Mouse (Mus musculus): ENCODE measurements around the gene Zscan25. TPM values are rescaled to one million over a fixed set of nuclear protein-coding genes. Genes with fewer than 3 reads are reported as not detected.
"Not testable (repeated sequence)": the region's sequence is repeated elsewhere in the genome, so short reads cannot be mapped to it uniquely, and the experiment has no call there.

Gene Zscan25
- 0.44 and 0.83 TPM in 2 replicates for polyA plus RNA-seq (2015; fragmentation: Nextera tagmentation; extraction: Ambion mirVana)

DNA sequence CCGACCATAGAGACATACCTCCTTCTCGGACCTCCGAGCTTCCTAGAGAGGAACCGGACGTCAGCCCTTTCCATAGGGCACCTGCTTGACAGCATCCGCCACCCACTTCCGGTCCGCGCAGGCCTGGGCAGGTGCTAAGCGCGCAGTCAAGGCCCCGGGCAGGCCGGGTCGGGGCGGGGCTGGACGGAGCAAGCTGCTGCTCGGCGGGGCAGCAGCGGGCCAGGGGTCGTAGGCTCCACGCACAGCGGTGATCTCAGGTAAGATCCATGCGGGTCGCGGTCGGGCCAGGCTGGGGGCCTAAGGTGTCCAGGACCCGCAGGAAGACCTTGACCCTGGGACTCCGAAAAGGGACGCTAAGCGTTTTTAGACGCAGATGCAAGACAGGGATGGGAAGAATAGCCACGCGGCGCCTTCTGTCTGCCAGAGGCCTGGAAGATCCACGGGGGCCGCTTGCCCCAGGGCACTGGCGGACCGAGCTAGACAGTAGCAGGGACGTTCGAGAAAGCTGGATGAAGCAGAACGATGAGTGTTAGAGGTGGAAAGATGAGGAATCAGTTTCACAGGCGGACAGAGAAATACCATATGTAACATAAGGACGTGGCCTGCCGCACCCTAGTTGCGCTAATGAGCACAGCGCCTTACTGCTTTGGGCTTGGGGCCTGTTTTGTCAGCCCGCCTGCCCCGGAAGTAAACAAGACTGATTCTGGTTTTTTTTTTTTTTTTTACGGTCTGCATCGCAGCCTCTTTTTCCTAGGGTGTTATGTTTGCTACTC, at the start of gene Zscan25:
TSS of gene Zscan25 (plus strand) at position 130 of the 773 bp plus-strand sequence.
- H3K4me2 ChIP-seq = peak within 1 kb of the TSS; percentile 70
- peaks cover 33% of the 10 kb centered on the region for H3K36me3 ChIP-seq (ENCODE audit: poor library complexity, severe bottlenecking)
- ATAC-seq = peak; percentile 99
- no peaks in the 10 kb centered on the region for H3K27me3 ChIP-seq
- H3K27ac ChIP-seq = peak within 1 kb of the TSS; percentile 85
- no peaks in the 10 kb centered on the region for H3K9me3 ChIP-seq (replicated peaks)
- under 1% methylated on average over 50 of the region's 50 CpGs for WGBS
- peak within 1 kb of the TSS; percentile 93 for H3K4me3 ChIP-seq
- peak within 1 kb of the TSS; percentile 90 for H3K9ac ChIP-seq
- H3K4me1 ChIP-seq = peaks cover 11% of the 10 kb centered on the region

DNA sequence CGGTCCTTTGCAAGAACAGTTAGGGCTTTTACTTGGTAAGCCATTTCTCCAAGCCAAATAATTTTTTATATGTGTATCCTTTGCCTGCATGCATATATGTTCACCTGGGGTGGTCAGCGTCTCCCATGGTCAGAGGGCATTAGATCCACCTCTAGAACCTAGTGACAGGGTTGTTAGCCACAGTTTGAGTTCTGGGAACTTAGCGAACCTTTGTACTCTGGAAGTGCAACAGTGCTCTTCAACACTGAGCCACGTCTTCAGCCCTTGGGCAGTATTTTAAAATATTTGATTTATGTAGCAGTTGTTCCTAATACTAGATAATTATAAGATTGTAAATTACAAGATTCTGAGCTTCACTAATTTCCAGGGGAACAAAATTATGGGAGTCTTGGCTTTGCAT, 49.7 kb upstream of the Zscan25 start:
- H3K36me3 ChIP-seq (ENCODE audit: poor library complexity, severe bottlenecking) = peaks cover 24% of the 10 kb centered on the region
- 86% methylated on average over 4 of the region's 4 CpGs for WGBS
- ATAC-seq = no peak
- peak overlapping the region; percentile 97 for H3K4me3 ChIP-seq
- 0 out of 2 replicates have a peak, but pooled peaks cover 3% of the 10 kb centered on the region for H3K27me3 ChIP-seq
- peak overlapping the region; percentile 97; the same call in 1 of the 2 replicates for H3K9ac ChIP-seq
- peak overlapping the region; percentile 90 for H3K4me2 ChIP-seq
- H3K9me3 ChIP-seq (replicated peaks) = no peaks in the 10 kb centered on the region
- no peak overlapping the region for H3K27ac ChIP-seq
- peaks cover 18% of the 10 kb centered on the region for H3K4me1 ChIP-seq

DNA sequence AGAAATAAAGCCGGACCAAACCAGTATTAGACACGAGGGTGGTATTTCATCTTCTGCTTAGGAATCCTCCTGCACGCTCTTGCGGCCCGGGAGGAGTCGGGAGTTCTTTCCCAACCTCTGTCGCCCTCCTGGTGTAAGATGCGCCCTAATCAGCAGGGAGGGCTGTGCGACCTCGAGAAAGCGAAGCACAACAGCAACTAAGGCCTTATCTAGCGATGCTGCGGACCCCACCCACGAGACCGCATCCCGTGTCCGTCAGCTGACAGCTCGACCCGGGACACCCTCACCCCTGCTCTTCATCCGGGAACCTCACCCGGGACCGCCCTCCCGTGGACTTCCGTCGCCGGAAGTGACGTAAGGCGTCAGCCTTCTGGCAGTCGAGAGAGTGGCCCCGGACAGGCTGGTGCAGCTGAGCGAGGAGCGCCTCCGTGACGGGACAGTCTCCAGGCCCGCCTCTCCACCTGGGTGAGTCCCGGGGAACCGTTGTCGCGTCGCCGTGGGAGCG, 48.9 kb upstream of the Zscan25 start, which contains the start of gene Zfp655:
TSS of gene Zfp655 (plus strand) at position 349 of the 505 bp plus-strand sequence.
- peak within 1 kb of the TSS; percentile 97 for H3K4me3 ChIP-seq
- H3K36me3 ChIP-seq (ENCODE audit: poor library complexity, severe bottlenecking) = peaks cover 30% of the 10 kb centered on the region
- WGBS = under 1% methylated on average over 38 of the region's 42 CpGs
- peak within 1 kb of the TSS; percentile 90 for H3K4me2 ChIP-seq
- peak within 1 kb of the TSS; percentile 82 for H3K27ac ChIP-seq
- peak within 1 kb of the TSS; percentile 97 for H3K9ac ChIP-seq
- 0 out of 2 replicates have a peak, but pooled peaks cover 3% of the 10 kb centered on the region for H3K27me3 ChIP-seq
- peaks cover 18% of the 10 kb centered on the region for H3K4me1 ChIP-seq
- ATAC-seq = peak; percentile 99
- H3K9me3 ChIP-seq (replicated peaks) = no peaks in the 10 kb centered on the region

DNA sequence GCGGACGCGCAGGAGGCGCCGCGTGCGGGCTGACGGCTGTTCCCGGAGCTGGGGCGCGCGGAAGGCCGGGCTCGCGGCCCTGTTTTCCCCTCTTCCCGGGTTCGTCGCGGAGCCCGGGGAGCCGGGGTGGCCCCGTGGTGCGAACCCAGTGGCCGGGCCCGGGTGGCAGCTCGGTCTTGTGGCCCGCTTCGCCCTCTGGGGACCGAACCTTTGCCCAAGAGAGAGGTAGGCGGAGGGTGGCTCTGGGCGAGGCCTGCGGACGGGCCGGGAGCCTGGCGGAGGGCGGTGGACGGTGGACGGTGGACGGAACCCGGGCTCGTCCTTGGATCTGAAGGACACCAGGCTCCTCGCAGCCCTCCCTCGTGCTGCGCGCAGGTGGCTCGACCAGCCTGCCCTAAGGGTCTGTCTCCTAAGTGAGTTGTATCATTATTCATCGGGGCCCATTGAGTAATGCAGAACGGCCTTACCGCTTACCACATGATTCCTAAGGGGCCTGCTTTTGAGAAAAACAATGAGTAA, 48.3 kb upstream of the Zscan25 start:
- Histone ChIP-seq H3K27me3 (0 out of 2 replicates have a peak, but pooled peaks cover 3% of the 10 kb centered on the region), H3K27ac (peak overlapping the region; percentile 82), H3K4me2 (peak overlapping the region; percentile 90), H3K9me3 (replicated peaks) (no peaks in the 10 kb centered on the region), H3K9ac (peak overlapping the region; percentile 97), H3K4me3 (peak overlapping the region; percentile 97), H3K36me3 (ENCODE audit: poor library complexity, severe bottlenecking) (peaks cover 34% of the 10 kb centered on the region), H3K4me1 (peaks cover 18% of the 10 kb centered on the region)
- WGBS = under 1% methylated on average over 45 of the region's 49 CpGs
- ATAC-seq = peak; percentile 64

DNA sequence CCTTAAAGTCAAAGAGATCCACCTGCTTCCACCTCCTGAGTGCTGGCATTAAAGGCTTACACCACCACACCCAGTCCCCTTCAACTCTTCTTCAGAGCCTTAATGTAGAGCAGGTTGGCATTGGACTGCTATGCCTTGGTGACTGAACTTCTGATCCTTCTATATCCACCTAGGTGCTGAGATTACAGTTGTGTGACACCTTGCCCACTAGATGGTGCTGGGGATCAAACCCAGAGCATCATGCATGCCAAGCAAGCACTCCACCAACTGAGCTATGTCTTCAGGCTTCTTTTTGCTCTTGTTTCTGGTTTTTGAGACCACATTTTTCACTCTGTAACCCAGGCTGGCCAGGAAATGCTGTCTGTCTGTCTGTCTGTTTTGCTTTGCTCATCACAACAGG, 45.7 kb upstream of the Zscan25 start:
- no peak for ATAC-seq
- no peak overlapping the region for H3K27ac ChIP-seq
- peaks cover 51% of the 10 kb centered on the region for H3K36me3 ChIP-seq (ENCODE audit: poor library complexity, severe bottlenecking)

DNA sequence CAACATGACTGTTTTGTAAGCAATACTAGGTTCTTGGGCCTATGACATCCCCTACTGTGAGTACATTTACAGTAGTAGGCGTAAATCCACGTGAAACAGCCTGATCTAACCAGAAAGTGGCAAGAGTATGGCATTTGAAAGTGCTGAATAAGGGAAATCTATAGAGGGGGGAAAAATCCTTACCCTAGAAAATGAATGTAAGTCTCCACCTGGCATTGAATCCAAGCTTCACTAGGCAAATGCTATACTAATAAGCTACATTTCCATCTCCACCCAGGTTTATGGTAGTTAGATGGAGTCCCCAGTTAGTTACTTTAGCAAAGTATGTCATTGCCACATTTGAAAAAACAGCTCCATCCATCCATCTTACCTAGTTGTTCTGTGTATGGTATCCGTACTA, 30.8 kb upstream of the Zscan25 start:
- H3K4me1 ChIP-seq = no peaks in the 10 kb centered on the region
- WGBS = 91% methylated on average over 3 of the region's 3 CpGs
- no peak for ATAC-seq
- no peaks in the 10 kb centered on the region for H3K9me3 ChIP-seq (replicated peaks)
- H3K27ac ChIP-seq = no peak overlapping the region
- H3K4me3 ChIP-seq = no peak overlapping the region
- no peak overlapping the region for H3K9ac ChIP-seq
- H3K27me3 ChIP-seq = no peaks in the 10 kb centered on the region
- H3K36me3 ChIP-seq (ENCODE audit: poor library complexity, severe bottlenecking) = peaks cover 65% of the 10 kb centered on the region
- H3K4me2 ChIP-seq = no peak overlapping the region

More for the DNA sequence above, 45.7 kb upstream of the Zscan25 start:
- H3K4me3 ChIP-seq = no peak overlapping the region
- no peaks in the 10 kb centered on the region for H3K9me3 ChIP-seq (replicated peaks)
- H3K9ac ChIP-seq = no peak overlapping the region
- no peaks in the 10 kb centered on the region for H3K27me3 ChIP-seq
- H3K4me2 ChIP-seq = no peak overlapping the region
- peaks cover 18% of the 10 kb centered on the region for H3K4me1 ChIP-seq

DNA sequence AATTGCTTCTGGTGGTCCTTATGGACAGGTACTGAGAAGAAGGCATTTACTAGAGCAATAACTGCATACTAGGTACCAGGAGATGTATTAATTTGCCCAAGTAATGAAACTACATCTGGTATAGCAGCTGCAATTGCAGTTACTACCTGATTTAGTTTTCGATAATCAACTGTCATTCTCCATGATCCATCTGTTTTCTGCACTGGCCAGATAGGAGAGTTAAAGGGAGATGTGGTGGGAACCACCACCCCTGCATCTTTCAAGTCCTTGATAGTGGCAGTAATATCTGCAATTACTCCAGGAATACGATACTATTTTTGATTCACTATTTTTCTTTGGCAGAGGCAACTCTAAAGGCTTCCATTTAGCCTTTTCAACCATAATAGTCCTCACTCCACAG, 6.7 kb upstream of the Zscan25 start:
- not testable (repeated sequence) for H3K9me3 ChIP-seq (replicated peaks); H3K36me3 ChIP-seq (ENCODE audit: poor library complexity, severe bottlenecking); H3K4me3 ChIP-seq; H3K4me2 ChIP-seq; ATAC-seq; H3K9ac ChIP-seq; H3K4me1 ChIP-seq; H3K27ac ChIP-seq; H3K27me3 ChIP-seq
- 91% methylated on average over 2 of the region's 2 CpGs for WGBS

DNA sequence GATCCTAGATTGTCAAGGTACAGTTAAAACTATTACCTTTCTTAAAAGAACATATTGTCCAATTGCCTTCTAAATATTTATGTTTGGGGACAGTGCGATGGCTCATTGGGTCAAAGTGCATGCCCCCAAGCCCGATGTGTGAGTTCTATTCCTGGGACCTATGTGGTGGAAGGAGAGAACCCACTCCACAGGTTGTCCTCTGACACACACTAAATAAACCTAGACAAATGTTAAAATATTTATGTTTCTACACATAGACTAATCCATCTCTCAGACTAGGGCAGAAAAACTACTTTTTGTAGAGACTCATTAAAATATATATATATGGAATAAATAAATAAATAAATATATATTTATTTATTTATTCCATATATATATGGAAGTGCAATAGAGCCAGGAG, 352 bp upstream of the Zscan25 start:
- H3K4me2 ChIP-seq = 0 out of 2 replicates have a peak overlapping the region, but pooled peaks have one; percentile 70

DNA sequence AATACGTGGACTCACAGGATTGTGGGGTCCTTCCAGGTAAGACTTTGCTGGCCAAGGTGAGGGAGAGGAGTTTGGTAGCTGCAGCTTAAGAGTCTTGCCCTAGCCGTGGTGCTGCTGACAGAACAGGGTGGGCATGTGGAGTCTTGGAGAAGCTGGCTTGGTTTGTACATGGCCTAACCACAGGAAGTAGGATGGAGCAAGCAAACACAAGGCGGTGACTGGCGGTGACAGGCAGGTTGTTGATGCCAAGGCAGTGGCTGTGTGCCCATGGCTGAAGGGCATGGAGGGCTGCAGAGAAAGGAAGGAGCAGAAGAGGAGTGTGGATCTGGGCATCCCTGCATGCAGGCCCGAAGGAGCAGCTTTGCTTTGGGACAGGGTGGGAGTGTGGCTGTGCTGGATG, 8.1 kb downstream of the Zscan25 start:
- 96% methylated on average over 5 of the region's 5 CpGs for WGBS

More for the DNA sequence above, 352 bp upstream of the Zscan25 start:
- Histone ChIP-seq H3K9me3 (replicated peaks) (no peaks in the 10 kb centered on the region), H3K4me3 (peak overlapping the region; percentile 93; the same call in 1 of the 2 replicates), H3K36me3 (ENCODE audit: poor library complexity, severe bottlenecking) (peaks cover 27% of the 10 kb centered on the region), H3K27ac (no peak overlapping the region), H3K27me3 (no peaks in the 10 kb centered on the region), H3K9ac (no peak overlapping the region), H3K4me1 (peaks cover 11% of the 10 kb centered on the region)
- WGBS = 94% methylated on average over 2 of the region's 2 CpGs
- ATAC-seq = peak; percentile 60

DNA sequence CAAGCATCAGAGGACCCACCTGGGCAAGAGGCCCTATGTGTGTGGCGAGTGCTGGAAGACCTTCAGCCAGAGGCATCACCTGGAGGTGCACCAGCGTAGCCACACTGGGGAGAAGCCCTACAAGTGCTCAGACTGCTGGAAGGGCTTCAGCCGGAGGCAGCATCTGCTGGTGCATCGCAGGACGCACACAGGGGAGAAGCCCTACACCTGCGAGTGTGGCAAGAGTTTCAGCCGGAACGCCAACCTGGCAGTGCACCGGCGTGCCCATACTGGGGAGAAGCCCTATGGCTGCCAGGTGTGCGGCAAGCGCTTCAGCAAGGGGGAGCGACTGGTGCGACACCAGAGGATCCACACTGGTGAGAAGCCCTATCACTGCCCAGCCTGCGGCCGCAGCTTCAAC, 10.4 kb downstream of the Zscan25 start:
- Histone ChIP-seq H3K36me3 (ENCODE audit: poor library complexity, severe bottlenecking) (peaks cover 90% of the 10 kb centered on the region), H3K4me1 (no peaks in the 10 kb centered on the region), H3K9me3 (replicated peaks) (peaks cover 4% of the 10 kb centered on the region; the same call in 1 of the 2 replicates), H3K27ac (no peak overlapping the region), H3K9ac (no peak overlapping the region), H3K4me3 (no peak overlapping the region), H3K27me3 (no peaks in the 10 kb centered on the region), H3K4me2 (no peak overlapping the region)
- no peak for ATAC-seq
- 96% methylated on average over 16 of the region's 16 CpGs for WGBS

More for the DNA sequence above, 8.1 kb downstream of the Zscan25 start:
- H3K36me3 ChIP-seq (ENCODE audit: poor library complexity, severe bottlenecking) = peaks cover 97% of the 10 kb centered on the region
- no peaks in the 10 kb centered on the region for H3K27me3 ChIP-seq
- H3K4me1 ChIP-seq = no peaks in the 10 kb centered on the region
- no peak overlapping the region for H3K4me3 ChIP-seq
- no peak for ATAC-seq
- no peak overlapping the region for H3K9ac ChIP-seq
- no peak overlapping the region for H3K27ac ChIP-seq
- H3K4me2 ChIP-seq = no peak overlapping the region
- H3K9me3 ChIP-seq (replicated peaks) = peaks cover 4% of the 10 kb centered on the region; the same call in 1 of the 2 replicates

DNA sequence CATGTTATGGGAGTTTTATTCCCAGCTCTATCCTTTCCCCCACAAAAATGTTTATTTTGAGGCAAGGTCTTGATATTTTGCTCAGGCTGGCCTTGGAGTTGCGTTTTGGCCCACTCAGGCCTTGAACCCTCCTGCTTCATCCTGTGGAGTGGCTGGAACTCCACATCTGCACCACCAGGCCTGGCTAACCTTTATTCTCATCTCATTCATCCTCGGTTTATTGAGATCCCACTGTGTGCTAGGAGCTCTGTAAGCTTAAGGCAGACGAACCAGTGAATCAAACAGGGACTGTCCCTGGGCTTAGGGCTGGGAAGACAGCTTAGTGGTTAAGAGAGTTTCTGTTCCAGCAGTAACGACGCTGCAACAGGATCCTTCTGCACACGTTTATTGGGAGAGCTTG, 12.1 kb downstream of the Zscan25 start:
- H3K27ac ChIP-seq = no peak overlapping the region
- peaks cover 73% of the 10 kb centered on the region for H3K36me3 ChIP-seq (ENCODE audit: poor library complexity, severe bottlenecking)
- WGBS = 96% methylated on average over 6 of the region's 6 CpGs
- peaks cover 4% of the 10 kb centered on the region; the same call in 1 of the 2 replicates for H3K9me3 ChIP-seq (replicated peaks)
- H3K4me2 ChIP-seq = no peak overlapping the region
- no peak overlapping the region for H3K4me3 ChIP-seq
- no peaks in the 10 kb centered on the region for H3K27me3 ChIP-seq
- no peaks in the 10 kb centered on the region for H3K4me1 ChIP-seq
- H3K9ac ChIP-seq = no peak overlapping the region
- ATAC-seq = no peak

DNA sequence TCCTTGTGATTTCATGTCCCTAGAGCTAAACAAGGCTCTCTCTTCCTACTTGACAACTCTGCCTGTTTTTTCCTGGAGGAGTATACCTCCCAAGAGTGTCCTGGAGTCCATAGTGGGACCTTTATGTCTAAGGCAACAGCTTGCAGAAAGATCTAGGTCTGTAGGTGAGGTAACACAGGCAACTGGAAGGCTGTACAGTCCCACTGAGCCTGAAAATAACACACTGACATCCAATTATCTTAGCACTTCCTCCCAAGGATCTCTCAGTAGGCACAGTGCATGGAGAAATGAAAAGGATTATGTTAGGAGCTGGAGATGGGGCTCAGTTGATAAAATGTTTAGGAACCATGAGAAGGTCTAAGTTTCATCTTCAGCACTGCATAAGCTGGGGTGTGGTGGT, 20.2 kb downstream of the Zscan25 start:
- no peaks in the 10 kb centered on the region for H3K27me3 ChIP-seq
- H3K4me1 ChIP-seq = no peaks in the 10 kb centered on the region

More for the DNA sequence above, 20.2 kb downstream of the Zscan25 start:
- Histone ChIP-seq H3K4me3 (no peak overlapping the region), H3K36me3 (ENCODE audit: poor library complexity, severe bottlenecking) (no peaks in the 10 kb centered on the region), H3K9ac (no peak overlapping the region), H3K4me2 (no peak overlapping the region), H3K9me3 (replicated peaks) (no peaks in the 10 kb centered on the region), H3K27ac (no peak overlapping the region)
- no peak for ATAC-seq

Measured in forebrain, embryonic 13.5 days (tissue).